Mouse (Mus musculus) hindbrain, postnatal 0 days (tissue): ENCODE measurements around the gene Tesmin. TPM values are rescaled to one million over a fixed set of nuclear protein-coding genes. Genes with fewer than 3 reads are reported as not detected.

Experiments used
- ATAC-seq: fragments of 200-750 bp; cut with Nextera tagmentation; 2 replicates; pipeline ENCODE4 v1.8.0; 2017; ENCODE audit warnings: mild to moderate bottlenecking, moderate TSS enrichment, moderate library complexity
- DNase-seq: peaks from one replicate; pipeline ENCODE4 v3.0.0-alpha.2; 2015; ENCODE audit warnings: low spot score
- H3K27ac ChIP-seq: fragments of 300-500 bp; sonication (generic); 2 replicates; pipeline ENCODE4 v1.5.1; 2014; ENCODE audit warnings: mild to moderate bottlenecking
- H3K27me3 ChIP-seq: fragments of 300-500 bp; sonication (generic); 2 replicates; pipeline ENCODE4 v1.6.1; 2014; ENCODE audit warnings: low read length, mixed read lengths; ENCODE audit not compliant: insufficient read depth
- H3K36me3 ChIP-seq: fragments of 300-500 bp; sonication (generic); 2 replicates; pipeline ENCODE4 v1.6.1; 2014; ENCODE audit warnings: low read length, mixed read lengths; ENCODE audit not compliant: insufficient read depth
- H3K4me1 ChIP-seq: fragments of 300-500 bp; sonication (generic); 2 replicates; pipeline ENCODE4 v1.6.1; 2014; ENCODE audit warnings: antibody characterized with exemption, low read length, mixed read lengths; ENCODE audit not compliant: insufficient read depth
- H3K4me2 ChIP-seq: fragments of 300-500 bp; sonication (generic); 2 replicates; pipeline ENCODE4 v1.6.1; 2014; ENCODE audit warnings: low read depth, mild to moderate bottlenecking, low read length, moderate library complexity, mixed read lengths
- H3K4me3 ChIP-seq: fragments of 300-500 bp; sonication (generic); 2 replicates; pipeline ENCODE4 v1.5.1; 2014; ENCODE audit warnings: low read length
- H3K9ac ChIP-seq: fragments of 300-500 bp; sonication (generic); replicated peaks from 2 replicates; pipeline ENCODE4 v1.6.1; 2014; ENCODE audit warnings: mild to moderate bottlenecking, low read length, moderate library complexity, mixed read lengths
- H3K9me3 ChIP-seq: fragments of 300-500 bp; sonication (generic); 2 replicates; pipeline ENCODE4 v1.6.1; 2016; ENCODE audit warnings: low read length, mixed read lengths
- CTCF ChIP-seq: IDR thresholded peaks from 2 replicates; pipeline ENCODE4 v1.5.1; 2016; ENCODE audit warnings: antibody characterized with exemption, control low read depth, low read depth
- WGBS: fragments of 180-500 bp; shearing (Covaris S2); extraction: QIAGEN DNeasy Blood & Tissue Kit; methylation state at CpG from one replicate; pipeline ENCODE4 v1.1.7; 2014; 5-methylcytosine and 5-hydroxymethylcytosine counted together
- polyA plus RNA-seq: library from polyadenylated mRNA; unstranded; fragments of >200 nt; fragmentation: Nextera tagmentation; extraction: Ambion mirVana; gene quantifications from 2 replicates; pipeline ENCODE4 v1.2.1, GENCODE M21; 2015
- total RNA-seq: library from RNA; depleted of rRNA; stranded (reverse); fragments of >200 nt; gene quantifications from 2 replicates; pipeline ENCODE4 v1.2.3, GENCODE M21; 2014; rRNA removed

The Tesmin gene
- total and polyA plus RNA-seq, 2 experiments from 2014 or later, result 1.1 to 1.3 TPM

DNA sequence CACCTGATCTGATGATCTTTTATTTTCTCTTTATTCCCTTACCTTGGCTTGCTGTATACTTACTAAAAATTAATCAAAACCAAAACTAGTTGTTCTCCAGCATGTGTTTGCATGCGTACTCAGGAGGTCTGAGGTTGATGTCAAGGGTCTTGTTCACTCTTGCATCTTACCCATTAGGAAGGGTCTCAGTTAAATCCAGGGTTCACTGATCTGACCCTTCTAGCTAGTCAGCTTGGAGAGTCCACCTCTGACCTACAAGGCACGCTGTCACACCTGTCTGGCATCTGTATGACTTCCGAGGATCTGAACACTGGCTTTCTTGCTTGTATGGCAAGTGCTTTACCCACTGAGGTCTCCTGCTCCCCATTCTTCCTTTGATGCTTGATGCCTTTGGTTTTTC lies 62.1 kb downstream of the Tesmin start:
- H3K27ac ChIP-seq, result no peak overlapping the region
- no peak for DNase-seq
- 97% methylated on average over 3 of the region's 3 CpGs for WGBS
- no peaks in the 10 kb centered on the region for H3K4me1 ChIP-seq
- ATAC-seq, result no peak
- no peaks in the 10 kb centered on the region for H3K9me3 ChIP-seq
- peaks cover 19% of the 10 kb centered on the region; the same call in 1 of the 2 replicates for H3K36me3 ChIP-seq
- H3K9ac ChIP-seq, result no peak overlapping the region
- no peak for TF ChIP-seq CTCF
- H3K4me3 ChIP-seq, result no peak overlapping the region
- no peak overlapping the region for H3K4me2 ChIP-seq
- no peaks in the 10 kb centered on the region for H3K27me3 ChIP-seq

DNA sequence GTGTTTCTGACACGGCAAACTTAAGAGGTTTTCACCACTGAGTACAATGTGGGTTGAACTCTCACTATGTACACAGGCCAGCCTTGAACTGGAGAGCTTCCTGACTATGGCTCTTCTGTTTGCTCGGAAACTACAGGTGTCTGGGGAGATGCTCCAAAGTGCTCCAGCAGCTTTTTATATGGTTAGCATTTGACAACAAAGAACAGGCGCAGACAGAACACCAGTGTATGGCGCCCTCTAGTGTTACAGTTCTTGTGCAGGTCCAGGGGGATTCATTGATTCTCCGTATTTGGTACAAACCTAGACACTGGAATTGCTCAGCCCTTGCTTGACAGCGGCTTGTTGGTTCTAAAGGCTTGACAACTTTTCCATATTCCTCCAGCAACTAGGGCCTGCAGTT lies 62.5 kb downstream of the Tesmin start:
- Histone ChIP-seq H3K9ac (no peak overlapping the region), H3K27me3 (no peaks in the 10 kb centered on the region), H3K36me3 (peaks cover 22% of the 10 kb centered on the region; the same call in 1 of the 2 replicates), H3K9me3 (no peaks in the 10 kb centered on the region), H3K4me3 (no peak overlapping the region), H3K4me2 (no peak overlapping the region), H3K27ac (no peak overlapping the region), H3K4me1 (no peaks in the 10 kb centered on the region)
- 24% methylated on average over 6 of the region's 6 CpGs for WGBS
- ATAC-seq, result peak; percentile 80
- TF ChIP-seq CTCF, result peak; percentile 94
- DNase-seq, result peak; percentile 95

DNA sequence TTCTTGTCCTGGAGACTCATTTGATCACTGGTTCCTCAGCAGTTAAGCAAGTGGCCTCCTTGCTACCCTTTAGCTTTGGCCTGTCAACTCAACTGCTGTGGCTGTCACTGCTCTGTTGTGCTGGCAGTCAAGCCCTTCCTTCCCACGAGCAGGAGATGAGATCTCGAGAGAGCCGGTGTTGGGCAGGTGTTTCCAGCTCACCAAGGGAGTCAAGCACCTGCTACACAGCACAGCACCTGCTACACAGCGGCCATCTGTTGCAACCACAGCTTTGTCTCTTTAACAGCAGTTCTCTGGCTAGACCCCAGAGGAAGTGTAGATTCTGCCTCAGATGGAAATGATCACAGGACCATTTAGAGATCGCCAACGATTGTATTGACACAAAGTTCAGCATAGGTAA lies 63.0 kb downstream of the Tesmin start:
- peak; percentile 44 for DNase-seq
- H3K4me3 ChIP-seq, result no peak overlapping the region
- TF ChIP-seq CTCF, result no peak
- H3K36me3 ChIP-seq, result peaks cover 23% of the 10 kb centered on the region
- no peak overlapping the region for H3K9ac ChIP-seq
- H3K27ac ChIP-seq, result peak overlapping the region; percentile 32; the same call in 1 of the 2 replicates
- no peaks in the 10 kb centered on the region for H3K27me3 ChIP-seq
- H3K4me2 ChIP-seq, result no peak overlapping the region
- no peaks in the 10 kb centered on the region for H3K9me3 ChIP-seq
- peak; percentile 60 for ATAC-seq
- H3K4me1 ChIP-seq, result no peaks in the 10 kb centered on the region
- 42% methylated on average over 6 of the region's 6 CpGs for WGBS

Other genes with a start within 250 kb of the Tesmin start
- gene Mrpl21, start 106.0 kb upstream of the Tesmin start, total RNA-seq, result 62.2 and 65.7 TPM in 2 replicates
- gene Mrpl21, start 106.0 kb upstream of the Tesmin start, polyA plus RNA-seq, result 93.8 and 105 TPM in 2 replicates
- gene Ighmbp2, start 105.8 kb upstream of the Tesmin start, total RNA-seq, result 10.5 and 11.5 TPM in 2 replicates
- gene Ighmbp2, start 105.8 kb upstream of the Tesmin start, polyA plus RNA-seq, result 8.6 and 9.2 TPM in 2 replicates
- 27.7 and 31.1 TPM in 2 replicates for gene Cpt1a, start 66.5 kb upstream of the Tesmin start, total RNA-seq
- gene Cpt1a, start 66.5 kb upstream of the Tesmin start, polyA plus RNA-seq, result 22.3 and 22.4 TPM in 2 replicates
- gene Gal, start 25.7 kb downstream of the Tesmin start, total RNA-seq, result 0.75 and 3.7 TPM in 2 replicates
- gene Gal, start 25.7 kb downstream of the Tesmin start, polyA plus RNA-seq, result 29.4 and 40.6 TPM in 2 replicates
- 81.7 and 97.8 TPM in 2 replicates for gene Ppp6r3, start 186.9 kb downstream of the Tesmin start, total RNA-seq
- gene Ppp6r3, start 186.9 kb downstream of the Tesmin start, polyA plus RNA-seq, result 31.0 and 32.0 TPM in 2 replicates